Mouse (Mus musculus) liver, adult (tissue): Measurements from ENCODE around the gene Syt15.

Experiments used
- GATA4 ChIP-seq: IDR thresholded peaks from 2 replicates; pipeline ENCODE4 v1.6.1; 2014; ENCODE audit warnings: mild to moderate bottlenecking, low read length; ENCODE audit not compliant: insufficient replicate concordance

Syt15 gene

GRCm38 (mm10) chr14:34253261-34253660 is 33.9 kb downstream of the Syt15 start:
- no peak for TF ChIP-seq GATA4

DNA sequence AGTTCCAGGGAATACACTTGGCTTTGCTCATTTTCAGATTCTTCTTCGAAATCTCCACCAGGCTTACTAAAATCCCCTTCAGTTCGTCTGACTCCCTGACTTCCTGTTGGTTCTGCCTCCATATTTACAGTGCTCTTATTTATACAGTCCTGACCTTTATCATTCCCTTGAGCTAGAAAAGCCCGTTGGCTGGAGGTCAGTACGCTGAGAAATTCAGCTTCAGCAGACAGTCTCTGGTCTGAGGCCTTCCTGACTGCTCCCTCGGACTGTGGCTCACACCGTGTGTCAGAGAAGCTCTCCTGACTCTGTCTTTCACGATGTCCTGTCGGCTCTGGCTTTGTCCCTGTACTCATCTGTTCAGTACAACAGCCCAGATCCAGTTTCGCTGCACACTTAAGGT is 48.7 kb downstream of the Syt15 start:
- no peak for TF ChIP-seq GATA4

DNA sequence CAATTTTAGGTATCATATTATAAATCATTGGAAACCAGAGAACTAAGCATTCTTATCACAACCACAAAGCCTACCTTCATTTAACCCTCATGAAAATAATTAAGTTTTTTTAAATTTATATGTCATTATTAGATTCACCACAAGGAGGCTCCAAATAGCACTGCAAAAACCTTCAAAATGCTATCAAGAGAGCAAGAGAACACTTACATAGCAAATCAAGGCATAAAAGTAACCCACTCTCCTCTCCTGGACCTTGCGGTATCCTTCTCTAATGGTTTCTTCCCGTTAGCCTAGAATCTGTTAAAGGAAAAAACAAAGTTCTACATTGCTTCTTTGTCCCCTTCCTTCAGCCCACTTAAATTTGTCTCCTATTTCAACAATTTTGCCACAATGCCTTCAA is 53.9 kb downstream of the Syt15 start:
- no peak for TF ChIP-seq GATA4

DNA sequence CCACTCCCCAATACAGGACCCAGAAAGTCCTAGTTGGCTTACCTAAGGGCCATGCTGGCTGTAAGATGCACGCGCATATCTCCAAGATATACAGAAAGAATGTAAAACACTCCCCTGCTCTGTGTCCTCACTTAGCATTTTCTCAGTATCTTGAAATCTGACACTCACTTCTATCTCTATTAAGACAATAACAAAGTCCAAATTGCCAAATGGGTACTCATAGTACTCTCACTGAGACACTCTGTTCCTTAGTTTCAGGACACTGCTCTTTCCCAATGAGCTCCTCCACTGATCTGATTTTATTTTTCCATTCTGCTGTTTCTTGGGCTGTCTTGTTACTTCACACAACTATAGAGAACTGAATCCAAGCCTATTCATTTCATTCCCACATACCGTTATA is 54.7 kb downstream of the Syt15 start:
- TF ChIP-seq GATA4: peak; percentile 93

- peak; percentile 93 for TF ChIP-seq GATA4
These were observed 55.8 kb downstream of the Syt15 start for GRCm38 (mm10) chr14:34275225-34275624.

- TF ChIP-seq GATA4: no peak
These were observed 60.3 kb downstream of the Syt15 start for GRCm38 (mm10) chr14:34279726-34280125.
